Mouse (Mus musculus) heart, embryonic 14.5 days (tissue): ENCODE data around the gene Hes7. TPM values are rescaled to one million over a fixed set of nuclear protein-coding genes. Genes with fewer than 3 reads are reported as not detected.

Source experiments
- ATAC-seq: fragments of 200-750 bp; cut with Nextera tagmentation; 2 replicates; pipeline ENCODE4 v1.8.0; 2017; ENCODE audit warnings: low read depth, moderate TSS enrichment; ENCODE audit not compliant: insufficient number of reproducible peaks, insufficient read depth, low FRiP score
- H3K27ac ChIP-seq, 2 experiments: fragments of 200-500 bp in 1 of 2; fragments of 300-500 bp in 1 of 2; sonication (generic) in 1 of 2; replicated peaks in 1 of 2; 2 replicates each; pipeline ENCODE4 v1.5.1; 2012 to 2014; ENCODE audit warnings: low read depth in 2 of 2, low read length in 2 of 2, control low read depth in 1 of 2, mild to moderate bottlenecking in 1 of 2, mixed read lengths in 1 of 2; ENCODE audit not compliant: control insufficient read depth in 1 of 2, insufficient read depth in 1 of 2
- H3K27me3 ChIP-seq: fragments of 300-500 bp; sonication (generic); 2 replicates; pipeline ENCODE4 v1.6.1; 2014; ENCODE audit warnings: mild to moderate bottlenecking, low read length, control low read depth; ENCODE audit not compliant: control insufficient read depth, insufficient read depth
- H3K36me3 ChIP-seq: fragments of 300-500 bp; sonication (generic); 2 replicates; pipeline ENCODE4 v1.6.1; 2014; ENCODE audit warnings: mild to moderate bottlenecking, control low read depth, low read length, mixed read lengths; ENCODE audit not compliant: control insufficient read depth, insufficient read depth
- H3K4me1 ChIP-seq, 2 experiments: fragments of 200-500 bp in 1 of 2; fragments of 300-500 bp in 1 of 2; sonication (generic) in 1 of 2; 2 replicates each; pipeline ENCODE4 v1.6.1; 2012 to 2014; ENCODE audit warnings: low read length in 2 of 2, control low read depth in 1 of 2, mixed read lengths in 1 of 2; ENCODE audit not compliant: control insufficient read depth in 2 of 2, insufficient read depth in 2 of 2
- H3K4me2 ChIP-seq: fragments of 300-500 bp; sonication (generic); 2 replicates; pipeline ENCODE4 v1.6.1; 2014; ENCODE audit warnings: mild to moderate bottlenecking, low read length
- H3K4me3 ChIP-seq, 2 experiments: fragments of 200-500 bp in 1 of 2; fragments of 300-500 bp in 1 of 2; sonication (generic) in 1 of 2; 2 replicates each; pipeline ENCODE4 v1.5.1; 2012 to 2014; ENCODE audit warnings: low read length in 2 of 2, mild to moderate bottlenecking in 2 of 2, control low read depth in 1 of 2, low read depth in 1 of 2, moderate library complexity in 1 of 2; ENCODE audit not compliant: control insufficient read depth in 1 of 2, insufficient read depth in 1 of 2
- H3K9ac ChIP-seq: fragments of 300-500 bp; sonication (generic); 2 replicates; pipeline ENCODE4 v1.6.1; 2014; ENCODE audit warnings: mild to moderate bottlenecking, low read length
- H3K9me3 ChIP-seq: fragments of 300-500 bp; sonication (generic); 2 replicates; pipeline ENCODE4 v1.6.1; 2016; ENCODE audit warnings: low read length, control low read depth; ENCODE audit not compliant: control insufficient read depth
- WGBS: fragments of 180-500 bp; shearing (Covaris S2); extraction: QIAGEN DNeasy Blood & Tissue Kit; methylation state at CpG from one replicate; pipeline ENCODE4 v1.1.7; 2014; 5-methylcytosine and 5-hydroxymethylcytosine counted together
- polyA plus RNA-seq: library from polyadenylated mRNA; unstranded; fragments of >200 nt; fragmentation: Nextera tagmentation; extraction: Ambion mirVana; gene quantifications from 2 replicates; pipeline ENCODE4 v1.2.1, GENCODE M21; 2014

The Hes7 gene
- polyA plus RNA-seq, 1 experiment from 2014 or later: 0.43 TPM

GRCm38 (mm10) chr11:69125919-69126705, 5.9 kb downstream of the Hes7 start:
- peak overlapping the region in 1 of 2 experiments; percentile 70; a peak in 2 of 4 replicates for H3K27ac ChIP-seq
- WGBS: 14% methylated on average over 20 of the region's 20 CpGs
- no peaks in the 10 kb centered on the region for H3K36me3 ChIP-seq
- H3K4me2 ChIP-seq: peak overlapping the region; percentile 93
- no peak for ATAC-seq
- no peaks in the 10 kb centered on the region for H3K9me3 ChIP-seq
- peaks cover 5 to 14% of the 10 kb centered on the region in 2 experiments for H3K4me1 ChIP-seq
- H3K9ac ChIP-seq: peak overlapping the region; percentile 68
- H3K27me3 ChIP-seq: no peaks in the 10 kb centered on the region
- H3K4me3 ChIP-seq: peak overlapping the region; percentile 60 to 65

GRCm38 (mm10) chr11:69126706-69127095, 6.5 kb downstream of the Hes7 start:
- H3K4me2 ChIP-seq: peak overlapping the region; percentile 93; the same call in 1 of the 2 replicates
- no peak overlapping the region for H3K27ac ChIP-seq
- no peak overlapping the region for H3K9ac ChIP-seq
- H3K36me3 ChIP-seq: no peaks in the 10 kb centered on the region
- 59% methylated on average over 2 of the region's 2 CpGs for WGBS
- H3K9me3 ChIP-seq: no peaks in the 10 kb centered on the region
- peaks cover 5 to 14% of the 10 kb centered on the region in 2 experiments for H3K4me1 ChIP-seq
- no peak overlapping the region for H3K4me3 ChIP-seq
- H3K27me3 ChIP-seq: no peaks in the 10 kb centered on the region
- no peak for ATAC-seq

DNA sequence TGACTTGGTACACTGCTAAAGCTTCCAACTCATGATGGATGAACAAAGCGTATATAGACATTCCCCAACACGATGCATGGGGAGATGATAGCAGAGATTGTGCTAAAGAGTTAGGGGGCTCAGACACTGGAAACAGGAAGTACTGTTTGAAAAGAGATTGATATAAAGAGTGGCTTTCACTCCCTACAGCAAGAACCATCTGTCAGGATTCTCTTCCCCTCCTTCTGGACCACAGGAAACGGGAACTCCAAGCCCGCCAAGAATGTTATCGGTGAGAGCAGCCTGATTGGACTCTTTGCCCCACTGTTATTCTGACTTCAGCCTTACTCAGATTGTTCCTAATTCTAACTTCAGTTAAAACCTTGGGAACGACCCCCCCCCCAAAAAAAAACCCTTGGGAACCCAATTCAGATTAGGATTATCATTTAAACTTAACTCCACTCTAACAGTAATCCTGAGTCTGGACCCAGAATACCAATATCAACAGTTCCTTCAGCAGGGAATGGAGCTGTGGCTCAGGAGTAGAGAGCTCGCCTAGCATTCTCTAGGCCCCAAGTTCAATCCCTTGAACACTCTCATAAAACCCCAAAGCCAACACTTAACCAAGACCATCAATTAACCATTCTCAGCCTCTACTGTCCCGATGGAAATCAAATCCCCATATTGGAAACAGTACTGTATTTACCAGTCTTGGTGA, 8.4 kb downstream of the Hes7 start:
- Histone ChIP-seq H3K27me3 (peaks cover 6% of the 10 kb centered on the region), H3K4me2 (no peak overlapping the region), H3K27ac (no peak overlapping the region), H3K4me1 (peaks cover 6 to 15% of the 10 kb centered on the region in 2 experiments), H3K36me3 (no peaks in the 10 kb centered on the region), H3K9ac (no peak overlapping the region), H3K4me3 (no peak overlapping the region), H3K9me3 (no peaks in the 10 kb centered on the region)
- no peak for ATAC-seq
- 61% methylated on average over 8 of the region's 8 CpGs for WGBS

- no peak for ATAC-seq
- WGBS: 19% methylated on average over 5 of the region's 5 CpGs
These were observed 13.3 kb downstream of the Hes7 start for GRCm38 (mm10) chr11:69133566-69133922.

GRCm38 (mm10) chr11:69133923-69134621, 13.9 kb downstream of the Hes7 start:
- H3K27ac ChIP-seq: no peak overlapping the region

More at GRCm38 (mm10) chr11:69133566-69133922, 13.3 kb downstream of the Hes7 start:
- Histone ChIP-seq H3K4me1 (peaks cover 4 to 6% of the 10 kb centered on the region in 2 experiments; a peak in 2 of 4 replicates), H3K36me3 (no peaks in the 10 kb centered on the region), H3K4me3 (peak overlapping the region; percentile 41 to 43; a peak in 2 of 4 replicates), H3K27me3 (peaks cover 6% of the 10 kb centered on the region), H3K4me2 (peak overlapping the region; percentile 91), H3K27ac (no peak overlapping the region), H3K9me3 (no peaks in the 10 kb centered on the region), H3K9ac (peak overlapping the region; percentile 63; the same call in 1 of the 2 replicates)

GRCm38 (mm10) chr11:69134622-69134968, 14.4 kb downstream of the Hes7 start:
- peak overlapping the region; percentile 63 for H3K9ac ChIP-seq
- peaks cover 4 to 6% of the 10 kb centered on the region in 2 experiments; a peak in 2 of 4 replicates for H3K4me1 ChIP-seq
- H3K4me3 ChIP-seq: peak overlapping the region; percentile 41 to 43
- H3K27me3 ChIP-seq: peaks cover 6% of the 10 kb centered on the region
- no peaks in the 10 kb centered on the region for H3K36me3 ChIP-seq
- H3K27ac ChIP-seq: no peak overlapping the region
- 37% methylated on average over 8 of the region's 8 CpGs for WGBS
- peak overlapping the region; percentile 91 for H3K4me2 ChIP-seq
- no peak for ATAC-seq
- H3K9me3 ChIP-seq: no peaks in the 10 kb centered on the region

More at GRCm38 (mm10) chr11:69133923-69134621, 13.9 kb downstream of the Hes7 start:
- H3K4me1 ChIP-seq: peaks cover 4 to 6% of the 10 kb centered on the region in 2 experiments; a peak in 2 of 4 replicates
- peaks cover 6% of the 10 kb centered on the region for H3K27me3 ChIP-seq
- H3K36me3 ChIP-seq: no peaks in the 10 kb centered on the region
- H3K9me3 ChIP-seq: no peaks in the 10 kb centered on the region
- 2% methylated on average over 34 of the region's 34 CpGs for WGBS
- H3K4me3 ChIP-seq: peak overlapping the region; percentile 41 to 43
- H3K9ac ChIP-seq: peak overlapping the region; percentile 63
- peak overlapping the region; percentile 91 for H3K4me2 ChIP-seq
- ATAC-seq: peak; percentile 62

DNA sequence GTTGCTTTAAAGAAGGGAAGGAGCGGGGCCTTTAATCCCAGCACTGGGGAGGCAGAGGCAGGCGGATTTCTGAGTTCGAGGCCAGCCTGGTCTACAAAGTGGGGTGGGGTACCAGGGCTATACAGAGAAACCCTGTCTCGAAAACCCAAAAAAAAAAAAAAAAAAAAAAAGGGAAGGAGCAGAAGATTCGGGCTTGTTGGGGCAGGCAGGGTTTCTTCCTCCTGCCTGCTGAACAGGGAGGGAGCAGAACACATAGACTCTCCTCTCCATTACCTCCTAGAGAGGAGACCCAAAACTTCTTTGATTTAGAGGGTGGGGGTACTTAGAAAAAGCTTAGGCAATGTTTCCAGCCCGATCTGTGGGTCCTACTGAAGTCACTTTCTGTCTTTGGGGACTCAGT, 15.2 kb downstream of the Hes7 start:
- no peak overlapping the region for H3K9ac ChIP-seq
- no peaks in the 10 kb centered on the region for H3K9me3 ChIP-seq
- H3K4me1 ChIP-seq: peaks cover 4 to 6% of the 10 kb centered on the region in 2 experiments; a peak in 2 of 4 replicates
- H3K36me3 ChIP-seq: no peaks in the 10 kb centered on the region
- no peak overlapping the region for H3K27ac ChIP-seq
- WGBS: 85% methylated on average over 6 of the region's 6 CpGs
- no peak overlapping the region for H3K4me3 ChIP-seq
- no peak for ATAC-seq
- no peak overlapping the region for H3K4me2 ChIP-seq
- peaks cover 6% of the 10 kb centered on the region for H3K27me3 ChIP-seq
